Mouse (Mus musculus): ENCODE data around the gene Glt28d2.

Gene Glt28d2

GRCm38 (mm10) chr3:85827815-85828214, 59.5 kb downstream of the Glt28d2 start:
- DNase-seq (ENCODE audit: low read depth, low spot score) = no peak

- no peak for DNase-seq (ENCODE audit: low read depth, low spot score)
Measured at GRCm38 (mm10) chr3:85827283-85827682, 60.0 kb downstream of the Glt28d2 start.

- no peak for DNase-seq (ENCODE audit: low read depth, low spot score)
Measured at GRCm38 (mm10) chr3:85820839-85821548, 66.3 kb downstream of the Glt28d2 start.

Measured in ES-CJ7 (cell line).